16 mouse cellular contexts compared by ENCODE assay signal in the genomic region with DNA sequence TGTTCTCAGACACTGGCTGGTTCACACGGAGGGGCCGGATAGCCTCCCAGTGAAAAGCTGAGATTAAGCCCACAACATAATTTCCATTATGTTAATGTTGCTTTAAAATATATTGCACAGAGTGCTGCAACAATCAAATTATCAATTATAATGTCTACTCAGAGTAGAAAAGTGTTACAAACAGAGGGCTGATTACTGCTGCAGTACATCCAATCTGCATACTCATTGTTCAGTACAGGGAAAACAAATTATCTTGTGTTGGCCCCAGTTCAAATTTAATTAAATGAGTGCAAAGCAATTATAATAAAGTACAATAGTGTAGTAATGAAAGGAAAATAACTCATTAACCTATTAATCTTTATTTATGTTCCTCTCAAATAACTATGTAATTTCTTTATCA. TPM values are rescaled to one million over a fixed set of nuclear protein-coding genes. Genes with fewer than 3 reads are reported as not detected.
"Had no signal": no experiment of that assay in that cellular context is flagged by ENCODE, and none has a peak within 500 bp of the region (broad histone marks: within the 10 kb centered on the region; RNA-seq: fewer than 3 reads in every experiment).

No protein-coding gene starts in this region.

- H3K9ac ChIP-seq: limb, embryonic 12.5 days; liver, embryonic 13.5 days; liver, postnatal 0 days; lung, embryonic 15.5 days; neural tube, embryonic 15.5 days; stomach, embryonic 15.5 days had no signal

- H3K4me1 ChIP-seq: limb, embryonic 12.5 days; liver, embryonic 13.5 days; lung, embryonic 15.5 days; stomach, embryonic 15.5 days had no signal

- H3K4me3 ChIP-seq: layer of hippocampus, adult 2 months; limb, embryonic 12.5 days; liver, embryonic 13.5 days; lung, embryonic 15.5 days; neural tube, embryonic 15.5 days; stomach, embryonic 15.5 days had no signal

- H3K9me3 ChIP-seq: limb, embryonic 12.5 days; lung, embryonic 15.5 days; neural tube, embryonic 15.5 days; stomach, embryonic 15.5 days had no signal

- DNase-seq: kidney, adult 18-20 months; kidney, postnatal 10 days; kidney, postnatal 4 days; liver; liver, embryonic 13.5 days; liver, postnatal 0 days; lung, postnatal 14 days; thymus, adult 2 months; thymus, postnatal 25 days had no signal

- H3K36me3 ChIP-seq: limb, embryonic 12.5 days; liver, embryonic 13.5 days; lung, embryonic 15.5 days; neural tube, embryonic 15.5 days; stomach, embryonic 15.5 days had no signal

- H3K4me2 ChIP-seq: limb, embryonic 12.5 days; liver, embryonic 13.5 days; lung, embryonic 15.5 days; neural tube, embryonic 15.5 days; stomach, embryonic 15.5 days had no signal

- H3K27ac ChIP-seq: layer of hippocampus, adult 2 months; limb, embryonic 12.5 days; liver, embryonic 13.5 days; lung, embryonic 15.5 days; macrophage; neural tube, embryonic 15.5 days; stomach, embryonic 15.5 days had no signal

- H3K27me3 ChIP-seq: limb, embryonic 12.5 days; liver, embryonic 13.5 days; lung, embryonic 15.5 days; neural tube, embryonic 15.5 days; stomach, embryonic 15.5 days had no signal

RNA-seq across cellular contexts. Expression of gene Tox3, which starts 44.5 kb away (rescaled TPM):
- total RNA-seq: megakaryocyte-erythroid progenitor cell, adult 5-6 weeks had no signal
- polyA plus RNA-seq: macrophage had no signal
